Mouse (Mus musculus) lung, postnatal 10 days (tissue): ENCODE measurements at regions not wholly inside any gene's neighbourhood (a gene's known extent, or its start where the extent isn't known, plus 50 kb on each side); places are given as distances from the start of the nearest gene placed in this dataset.
A peak's percentile ranks its signal among the peaks of the same experiment; 100 is the strongest.

Source experiments
- DNase-seq: peaks from one replicate; pipeline ENCODE4 v3.0.0; 2021

DNA sequence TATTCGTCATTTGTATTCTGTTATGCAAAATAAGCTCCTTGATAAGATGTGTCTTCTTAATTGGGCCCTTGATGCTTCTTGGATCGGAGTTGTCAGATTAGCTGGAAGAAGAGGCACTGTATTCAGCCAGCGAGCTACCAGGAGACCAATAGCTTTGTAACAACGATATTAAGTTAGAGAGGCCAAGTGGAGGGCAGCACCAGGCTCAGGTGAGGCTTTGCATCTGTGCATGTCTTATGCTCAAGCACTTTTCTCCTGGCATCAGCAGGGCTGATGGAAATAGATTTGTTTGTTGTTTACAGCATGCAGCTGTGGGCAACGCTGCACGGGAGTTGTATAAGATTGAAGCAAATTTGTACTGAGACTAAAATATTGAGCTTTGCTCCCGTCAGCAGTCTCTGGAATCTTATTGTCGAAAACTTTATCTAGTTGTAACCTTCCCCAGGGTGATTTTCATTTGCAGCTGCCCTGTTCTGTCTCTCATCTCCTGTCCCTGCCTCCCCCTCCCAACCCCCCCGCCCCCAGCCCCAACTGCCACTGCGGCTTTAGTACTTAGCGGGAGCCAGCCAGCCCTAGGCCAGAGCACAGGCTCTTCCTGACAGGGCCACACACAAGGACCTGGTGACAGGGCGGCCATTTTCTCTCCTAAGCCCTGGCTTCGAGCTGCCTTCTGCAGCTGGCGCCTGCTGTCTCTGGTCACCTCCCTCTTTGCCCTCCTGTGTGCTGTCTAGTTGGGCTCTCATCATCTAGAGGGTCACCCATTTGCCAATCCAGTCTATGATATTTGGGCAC lies 247.3 kb downstream of the Tshz3 start:
- no peak for DNase-seq

DNA sequence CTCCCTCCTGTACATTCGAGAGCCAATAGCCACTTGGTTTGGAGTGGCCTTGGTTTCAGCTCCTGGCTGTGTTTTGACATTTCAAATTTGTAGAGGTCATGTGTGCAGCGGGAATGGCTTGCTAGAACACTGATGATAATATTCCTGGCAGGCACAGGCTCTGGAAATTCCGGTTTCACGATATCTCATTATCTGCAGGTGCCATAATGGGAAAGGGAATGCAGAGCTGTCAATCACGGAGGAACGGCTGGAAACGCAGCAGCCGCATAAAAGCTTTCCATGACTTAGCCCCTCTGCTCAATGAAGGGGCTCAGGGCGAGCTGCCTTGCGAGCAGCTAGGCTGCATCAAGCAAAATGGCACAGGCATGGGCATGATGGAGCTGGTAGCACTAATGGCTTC lies 251.6 kb downstream of the Tshz3 start:
- DNase-seq: no peak

DNA sequence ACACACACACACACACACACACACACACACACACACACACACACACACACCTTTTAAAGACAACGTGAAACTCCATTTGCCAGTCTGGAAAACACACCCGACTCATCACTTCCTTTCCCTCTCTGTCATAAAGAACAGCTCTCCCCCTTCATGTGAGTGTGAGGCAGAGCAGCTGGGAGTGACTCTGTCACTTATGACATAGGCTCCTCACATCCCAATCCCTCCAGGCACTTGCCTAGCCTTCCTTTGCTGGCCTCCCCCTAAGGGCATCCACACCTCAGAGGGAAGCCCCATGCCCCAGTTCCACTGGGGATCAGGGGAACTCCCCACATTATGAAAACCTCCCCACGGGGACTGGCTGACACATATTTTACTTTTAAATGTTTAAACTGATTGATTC lies 257.5 kb downstream of the Tshz3 start:
- DNase-seq: no peak

DNA sequence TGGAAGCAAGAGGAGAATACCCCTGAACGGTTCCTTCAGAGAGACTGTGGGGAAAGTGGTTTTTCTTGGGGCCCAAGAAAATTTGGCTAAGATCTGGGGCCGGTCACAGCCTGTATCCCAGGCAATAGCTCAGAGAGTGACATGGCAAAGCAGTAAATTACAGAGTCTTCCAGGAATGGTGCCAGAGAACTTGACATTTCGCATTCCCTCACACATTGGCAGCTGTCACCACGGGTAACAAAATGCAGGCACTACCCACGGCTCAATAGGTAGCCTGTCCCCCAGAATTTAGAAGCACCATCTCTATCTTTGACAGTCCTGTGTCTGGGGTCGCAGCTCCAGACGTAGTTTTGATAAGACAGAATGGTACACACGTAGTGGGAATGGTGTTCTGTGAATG lies 260.3 kb downstream of the Tshz3 start:
- no peak for DNase-seq

DNA sequence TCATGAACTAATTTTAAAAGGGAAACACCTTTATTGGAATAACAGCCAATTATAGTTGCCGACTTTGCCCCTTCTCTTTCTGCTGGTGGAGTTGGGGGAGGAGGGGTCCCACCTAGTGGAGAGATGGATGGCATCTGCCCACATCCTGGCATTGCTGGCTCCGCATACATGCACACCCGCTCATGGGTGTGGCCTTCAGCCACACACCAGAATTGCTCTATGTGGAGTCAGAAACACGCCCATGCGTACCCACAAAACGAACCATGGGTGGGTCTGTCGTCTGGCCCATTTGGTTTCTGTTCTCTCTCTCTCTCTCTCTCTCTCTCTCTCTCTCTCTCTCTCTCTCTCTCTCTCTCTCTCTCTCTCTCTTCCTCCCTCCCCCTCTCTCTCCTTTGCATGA lies 273.9 kb downstream of the Tshz3 start:
- DNase-seq: no peak

DNA sequence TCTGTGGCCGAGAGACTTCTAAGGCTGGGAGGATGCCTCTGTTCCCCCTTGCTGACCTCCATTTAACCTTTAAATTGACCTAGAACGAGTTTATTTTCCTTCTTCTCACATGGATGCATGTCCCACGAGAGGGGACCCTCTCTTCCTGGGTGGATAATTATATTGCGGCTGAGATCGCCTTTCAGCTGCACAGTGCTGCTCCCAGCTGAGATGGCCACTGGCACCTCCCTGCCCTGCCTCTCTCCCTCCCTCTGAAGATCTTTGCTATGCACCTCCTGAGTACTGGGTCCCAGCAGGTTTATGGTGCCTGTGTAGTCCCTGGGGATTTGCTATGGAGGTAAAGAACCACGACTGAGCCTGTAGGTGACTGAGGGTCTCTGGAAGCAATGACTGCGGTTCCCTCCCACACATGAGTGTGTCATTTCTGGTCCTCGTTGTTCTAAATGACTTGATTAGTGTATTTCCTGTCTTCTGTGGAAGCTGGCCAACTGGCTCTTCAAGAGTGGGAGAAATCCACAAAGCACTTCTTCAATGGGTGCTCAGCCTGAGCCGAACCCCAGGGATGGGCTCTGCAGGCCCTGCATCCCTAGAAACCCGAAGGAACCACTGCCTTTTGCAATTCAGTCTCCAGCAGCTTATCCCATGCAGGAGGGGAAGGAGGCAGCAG lies 275.9 kb downstream of the Tshz3 start:
- DNase-seq: peak; percentile 14

DNA sequence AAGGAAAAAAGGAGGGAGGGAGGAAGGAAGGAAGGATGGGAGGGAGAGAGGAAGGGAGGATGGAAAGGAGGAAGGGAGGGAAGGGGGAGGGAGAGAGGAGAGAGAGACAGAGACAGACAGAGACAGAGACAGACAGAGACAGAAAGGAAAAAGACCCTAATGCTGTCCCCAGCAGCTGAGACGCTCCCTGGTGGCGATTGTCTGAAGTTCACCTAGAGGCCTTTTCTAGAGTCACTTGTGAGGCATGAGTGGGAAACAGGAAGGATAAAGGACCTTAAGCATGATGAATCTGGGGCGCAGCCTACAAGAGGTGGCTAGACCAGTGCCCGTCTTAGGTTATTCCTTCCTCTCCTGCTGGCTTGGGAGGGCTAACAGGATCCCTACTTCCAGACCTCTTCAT lies 276.7 kb downstream of the Tshz3 start:
- DNase-seq: peak; percentile 40

DNA sequence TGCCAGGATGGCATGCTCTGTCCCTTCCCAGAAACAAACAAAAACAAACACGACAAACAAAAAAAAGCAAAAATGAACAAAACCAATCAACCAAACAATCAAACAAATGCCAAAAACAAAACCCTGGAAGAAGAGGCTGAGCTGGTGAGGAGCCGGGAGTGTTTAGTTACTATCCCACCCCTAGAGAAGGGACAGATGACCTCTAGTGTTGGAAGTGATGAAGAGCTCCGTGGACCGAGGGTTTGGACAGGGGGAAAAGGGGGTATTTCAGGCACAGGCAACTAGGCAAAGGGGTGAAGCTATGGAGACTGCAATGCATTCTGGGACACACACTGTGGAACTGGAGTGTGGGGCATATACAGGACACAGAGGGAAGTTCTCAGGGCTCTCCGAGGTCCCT lies 277.6 kb downstream of the Tshz3 start:
- DNase-seq: peak; percentile 44

DNA sequence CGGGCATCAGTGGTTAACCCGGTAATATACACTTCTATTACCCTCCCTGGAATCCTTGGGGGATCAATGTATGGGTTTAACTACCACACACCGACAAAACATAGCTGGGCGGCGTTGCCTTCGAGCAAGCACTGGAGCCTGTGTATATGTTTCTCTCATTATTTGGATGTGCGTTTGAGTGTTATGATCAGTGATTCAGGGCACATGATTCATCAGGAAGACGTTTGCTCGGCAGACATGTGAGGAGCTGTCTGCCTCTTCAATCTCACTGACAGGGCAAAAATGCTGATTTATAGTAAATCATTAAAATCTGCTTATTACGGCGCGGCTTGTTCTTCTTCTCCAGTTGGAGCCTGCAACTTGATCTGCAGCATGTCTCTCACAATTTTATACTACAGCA lies 279.9 kb downstream of the Tshz3 start:
- DNase-seq: no peak

DNA sequence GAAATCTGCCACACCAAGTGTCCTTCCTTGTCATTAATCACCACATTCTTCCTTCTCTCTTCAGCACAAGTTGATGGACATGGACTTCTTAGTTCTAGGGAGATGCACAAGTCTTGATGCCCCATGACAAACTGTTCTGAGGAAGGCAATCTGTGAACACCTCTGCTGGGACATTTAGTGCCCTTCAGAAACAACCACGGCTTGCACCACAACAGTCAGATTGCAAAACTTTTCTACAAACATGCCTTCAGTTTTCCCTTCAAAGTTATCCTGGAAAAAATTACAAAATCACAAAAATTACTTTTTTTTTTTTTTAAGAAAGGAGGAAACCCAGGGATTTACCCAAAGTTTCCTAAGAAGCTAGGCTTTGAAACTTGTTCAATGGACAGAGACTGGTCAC lies 291.5 kb downstream of the Tshz3 start:
- DNase-seq: no peak

DNA sequence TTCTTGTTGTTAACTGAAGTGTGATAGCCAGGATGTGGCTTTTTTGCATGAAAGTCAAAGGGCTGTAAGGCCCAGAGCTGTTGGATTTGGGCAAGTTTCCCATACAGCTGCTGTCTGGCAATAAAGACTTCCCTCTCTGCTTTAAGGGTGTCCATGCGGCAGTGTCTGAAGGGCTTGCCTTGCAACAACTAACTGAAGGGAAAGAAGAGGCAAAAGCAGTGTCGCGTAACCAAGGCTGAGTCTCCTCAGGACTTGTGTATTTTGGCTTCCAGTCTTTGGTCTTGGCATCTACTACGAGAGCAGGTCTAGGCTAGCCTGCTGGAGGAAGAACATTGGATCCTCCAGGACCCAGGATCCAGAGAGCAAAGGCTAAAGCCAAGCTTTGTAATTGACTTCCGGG lies 306.7 kb downstream of the Tshz3 start:
- DNase-seq: peak; percentile 53

DNA sequence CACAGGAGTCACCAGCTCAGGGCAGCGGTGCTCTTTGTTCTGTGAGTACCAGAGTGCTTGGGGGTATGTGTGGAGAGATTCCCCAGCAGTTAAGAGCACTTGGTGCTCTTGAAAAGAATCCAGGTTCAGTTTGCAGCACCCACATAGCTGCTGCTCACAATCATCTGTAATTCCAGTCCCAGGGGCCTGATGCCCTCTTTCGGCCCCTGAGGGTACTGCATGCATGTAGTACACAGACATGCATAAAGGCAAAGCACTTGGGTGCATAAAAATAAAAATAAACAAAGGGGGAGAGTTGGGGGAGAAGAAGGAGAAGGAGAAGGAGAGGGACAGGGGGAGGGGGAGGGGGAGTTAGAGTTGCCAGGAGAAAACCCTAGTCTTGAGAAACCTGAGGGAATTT lies 307.8 kb downstream of the Tshz3 start:
- no peak for DNase-seq

DNA sequence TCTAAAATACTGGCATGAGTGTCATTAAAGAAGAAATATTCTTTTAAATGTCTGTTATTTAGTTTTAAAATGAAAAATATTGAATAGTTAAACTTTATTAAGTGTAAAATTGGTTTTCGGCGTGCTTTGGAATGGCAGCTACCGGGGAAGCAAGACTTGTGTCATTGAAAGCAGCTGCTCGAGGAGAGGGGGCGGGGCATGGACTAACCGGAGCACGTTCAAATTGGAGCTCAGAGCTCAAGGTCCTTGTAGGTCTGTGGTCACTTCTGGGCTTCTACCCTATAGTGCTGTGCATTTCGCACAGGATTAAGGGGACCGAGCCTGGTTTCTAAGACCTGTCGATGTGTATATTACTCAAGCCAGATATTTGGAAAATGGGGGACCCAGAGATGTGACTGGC lies 309.0 kb downstream of the Tshz3 start:
- peak; percentile 28 for DNase-seq

DNA sequence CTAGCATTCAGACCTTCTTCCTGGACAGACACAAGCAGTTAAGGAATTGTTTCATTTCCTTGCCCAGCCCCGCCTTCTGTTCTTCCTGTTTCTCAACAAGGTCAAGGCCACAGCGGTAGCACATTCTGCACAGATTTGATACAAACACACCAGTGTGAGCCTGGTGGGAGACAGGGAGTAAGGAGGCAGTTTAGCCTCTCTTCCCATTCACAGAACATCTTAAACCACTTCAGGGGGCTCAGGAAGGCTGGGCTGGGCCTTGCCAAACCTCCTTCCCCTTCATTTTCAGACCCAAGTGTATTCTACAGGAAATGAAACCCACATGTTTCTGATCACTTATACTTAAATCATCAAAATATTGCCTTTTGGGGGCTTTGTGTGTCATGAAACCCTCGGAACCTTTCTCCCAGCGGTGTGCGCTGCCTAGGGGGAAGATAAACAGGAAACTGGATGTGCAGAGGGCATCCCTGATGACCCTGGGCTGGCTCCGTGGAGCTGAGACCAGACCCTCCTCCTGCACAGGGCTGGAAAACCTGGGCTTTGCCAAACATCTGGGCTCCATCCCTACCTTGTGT lies 313.3 kb downstream of the Tshz3 start:
- DNase-seq: peak; percentile 52

DNA sequence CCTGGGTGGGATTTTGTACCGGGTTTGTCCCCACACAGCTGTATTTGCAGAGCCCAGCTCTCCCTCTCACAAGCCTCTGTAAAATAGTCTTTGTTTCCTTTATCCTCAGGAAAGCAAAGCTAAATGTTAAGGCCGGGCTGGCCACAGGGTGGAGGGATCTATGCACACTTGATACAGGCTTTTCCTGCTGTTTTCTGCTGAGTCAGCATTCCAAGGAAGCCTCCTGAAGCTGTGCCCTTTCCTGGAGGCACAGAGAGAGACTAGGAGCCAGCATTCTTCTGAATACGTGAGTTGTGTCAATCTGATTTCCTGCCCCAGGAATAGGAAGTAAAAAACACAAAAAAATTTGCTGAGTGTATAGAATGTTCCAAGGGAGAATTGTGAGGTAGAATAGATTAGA lies 322.2 kb downstream of the Tshz3 start:
- DNase-seq: no peak

DNA sequence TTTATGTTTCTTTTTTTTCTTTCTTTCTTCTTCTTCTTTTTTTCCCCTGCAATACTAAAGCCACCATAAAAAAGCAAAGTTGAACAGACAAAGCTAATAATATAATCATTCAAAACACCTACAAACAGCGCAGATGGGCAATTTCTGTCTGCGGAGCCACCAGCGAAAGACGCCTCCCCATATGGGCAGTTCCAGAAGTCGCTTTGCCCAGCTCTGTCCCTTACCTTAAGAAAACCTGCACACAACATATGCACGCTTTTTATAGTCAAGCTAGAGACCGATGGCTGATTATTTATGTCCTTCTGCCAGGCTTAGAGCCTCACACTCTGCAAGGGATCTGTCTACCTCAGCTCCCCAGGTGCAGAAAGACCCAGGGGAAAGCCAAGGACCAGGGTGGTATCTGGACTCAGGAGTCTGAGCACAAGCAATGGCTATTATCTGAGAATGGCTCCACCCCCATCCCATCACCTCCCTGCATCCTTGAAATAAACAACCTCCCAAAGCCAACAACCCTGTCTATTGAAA lies 326.6 kb downstream of the Tshz3 start:
- DNase-seq: no peak

DNA sequence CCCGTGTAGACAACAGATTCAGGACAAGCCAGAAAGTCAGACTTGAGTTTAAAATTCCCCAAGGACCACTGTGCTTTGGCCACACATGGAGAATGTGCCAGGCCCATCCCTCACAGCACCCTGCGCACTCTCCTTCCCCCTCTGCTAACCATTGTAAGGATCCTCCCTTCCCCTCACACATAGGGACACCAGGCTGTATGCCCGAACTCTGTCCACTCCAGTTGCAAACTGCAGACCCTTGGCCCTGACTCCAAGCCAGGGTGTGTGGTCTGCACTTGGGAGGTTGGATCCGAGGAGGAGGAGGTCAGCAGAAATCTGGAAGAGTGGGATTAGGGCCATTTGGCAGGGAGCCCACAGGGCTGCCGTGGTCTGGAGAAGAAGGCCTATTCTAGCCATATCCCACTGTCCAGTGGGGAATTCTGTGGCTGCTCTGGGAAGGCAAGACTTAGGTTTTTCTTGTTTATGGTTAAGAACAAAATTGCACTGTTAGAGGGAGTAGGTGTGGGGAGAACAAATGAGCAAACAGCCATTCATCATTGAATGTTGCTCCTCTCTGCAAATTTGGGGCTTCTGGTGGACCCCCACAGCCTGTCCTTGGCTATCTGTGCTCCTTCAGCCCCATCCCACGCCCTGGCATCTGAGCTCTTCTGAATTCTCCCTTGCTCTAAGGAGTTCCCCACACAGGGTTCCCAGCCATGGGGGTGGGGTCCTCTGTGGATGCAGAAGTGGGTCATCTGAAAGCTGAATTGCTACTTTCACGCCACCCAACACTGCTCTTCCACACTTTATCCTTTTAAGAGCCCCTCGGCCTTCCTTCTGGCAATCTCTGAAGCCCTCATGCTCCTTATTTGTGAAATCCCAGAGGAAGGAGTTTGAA lies 366.9 kb downstream of the Tshz3 start:
- DNase-seq: peak; percentile 57

DNA sequence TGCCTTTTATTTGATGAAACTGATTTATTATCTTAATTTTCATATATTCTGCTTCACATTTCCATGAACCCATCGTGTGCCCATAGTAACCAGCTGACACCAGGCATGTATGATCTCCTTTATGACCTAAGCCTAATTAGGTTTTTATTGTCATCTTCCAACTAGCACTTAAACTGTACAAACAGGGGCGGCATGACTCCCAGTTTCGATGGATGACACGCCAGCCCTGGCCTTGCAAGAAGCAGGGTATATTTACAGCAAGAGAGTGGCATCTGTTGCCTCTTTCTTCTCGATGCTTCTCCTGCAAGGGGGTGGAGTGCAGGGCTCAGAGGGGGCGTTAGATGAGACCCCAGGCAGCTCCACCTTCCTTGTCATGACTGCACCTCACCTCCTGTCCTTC lies 379.8 kb downstream of the Tshz3 start:
- DNase-seq: no peak

DNA sequence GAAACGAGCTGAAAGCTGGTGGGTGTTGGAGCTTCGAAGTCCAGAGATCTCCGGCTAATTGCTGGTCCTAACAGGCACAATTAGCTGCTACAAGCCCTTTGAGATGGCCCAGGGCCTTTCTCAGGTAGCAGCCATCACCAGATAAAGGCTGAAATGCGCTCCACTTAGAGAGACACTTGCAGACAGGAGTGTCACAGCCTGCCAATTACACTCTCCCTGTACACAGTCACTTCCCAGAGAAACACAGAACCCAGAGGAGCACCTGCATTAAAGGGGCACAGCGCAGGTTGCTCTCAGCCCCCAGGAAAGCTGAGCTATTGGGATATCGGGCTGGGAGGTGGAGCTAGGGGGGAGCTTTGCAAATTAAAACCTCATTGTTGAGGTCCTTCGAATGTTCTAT lies 380.2 kb downstream of the Tshz3 start:
- DNase-seq: no peak

DNA sequence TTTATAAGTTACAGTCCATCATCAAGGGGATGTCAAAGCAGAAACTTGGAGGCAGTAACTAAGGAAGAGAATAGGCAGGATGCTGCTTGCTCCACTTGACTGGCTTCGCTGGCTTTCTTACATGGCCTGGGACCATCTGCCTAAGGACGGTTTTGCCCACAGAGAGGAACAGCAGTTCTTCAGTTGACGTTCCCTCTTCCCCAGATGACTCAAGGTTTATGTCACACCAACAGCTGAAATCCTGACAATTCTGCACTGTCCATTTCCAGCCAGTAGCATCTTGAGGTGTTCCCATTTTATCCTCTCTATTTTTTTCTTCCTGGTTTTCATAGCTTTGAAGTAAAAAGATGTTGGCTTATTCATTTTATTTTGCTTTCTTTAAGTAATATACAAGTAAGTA lies 391.8 kb downstream of the Tshz3 start:
- DNase-seq: no peak

DNA sequence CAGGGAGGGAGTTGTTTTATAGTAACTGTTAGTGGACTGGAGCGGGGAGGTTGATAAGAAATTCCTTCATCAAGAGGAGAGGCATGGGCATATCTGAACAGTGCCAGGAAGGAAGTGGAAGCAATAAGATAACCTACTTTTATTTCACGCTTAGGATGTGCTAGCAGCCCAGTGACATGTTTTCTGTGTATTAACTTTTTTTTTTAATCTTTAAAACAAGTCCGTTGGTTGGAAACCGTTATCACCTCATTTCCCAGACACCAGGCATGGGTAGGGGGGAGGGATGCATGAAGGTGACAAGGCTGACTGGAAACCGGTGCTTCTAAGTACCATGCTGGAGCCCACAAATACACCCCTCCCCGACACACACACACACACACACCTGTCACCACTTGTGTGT lies 394.7 kb downstream of the Tshz3 start:
- no peak for DNase-seq

DNA sequence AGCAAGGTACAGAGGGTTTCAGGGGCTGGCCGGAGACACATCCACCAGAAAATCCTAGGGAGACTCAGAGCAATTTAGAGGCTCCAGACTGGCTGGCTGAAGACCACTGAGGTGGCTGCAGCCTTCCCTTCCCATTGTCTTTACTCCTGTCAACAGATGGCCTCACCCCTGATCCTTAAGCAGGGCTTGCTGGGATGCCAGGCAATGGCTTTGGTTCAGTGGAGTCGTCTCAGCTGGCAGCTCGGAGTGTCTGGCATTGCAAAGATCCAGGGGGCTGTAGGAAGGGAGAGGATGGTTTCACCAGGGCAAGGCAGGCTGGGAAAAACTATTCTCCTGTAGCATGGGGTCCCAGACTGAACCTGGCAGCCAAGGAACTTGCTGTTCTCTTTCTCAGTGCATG lies 395.8 kb downstream of the Tshz3 start:
- DNase-seq: no peak

DNA sequence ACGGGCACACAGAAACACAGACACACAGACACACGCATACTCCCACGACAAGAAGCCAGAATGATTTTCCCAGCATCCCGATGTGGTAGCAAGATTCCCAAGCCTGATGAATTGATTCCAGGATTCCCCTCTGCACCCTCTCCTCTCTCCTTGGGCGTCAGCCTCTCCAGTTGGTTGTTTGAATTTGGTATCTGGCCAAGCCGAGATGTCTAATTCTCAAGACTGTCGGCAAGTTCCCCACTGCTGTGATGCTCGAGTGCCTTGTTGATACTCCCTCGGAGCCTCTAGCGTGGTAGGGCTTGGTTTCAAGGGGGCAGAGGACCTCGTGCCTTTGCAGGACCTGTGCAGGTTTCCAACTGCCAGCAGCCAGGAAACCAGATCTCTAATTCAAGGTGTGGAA lies 397.9 kb downstream of the Tshz3 start:
- DNase-seq: no peak
